Mouse (Mus musculus): ENCODE data around the gene Rtl10. TPM values are rescaled to one million over a fixed set of nuclear protein-coding genes. Genes with fewer than 3 reads are reported as not detected.
A peak's percentile ranks its signal among the peaks of the same experiment; 100 is the strongest.

Gene Rtl10
- polyA plus RNA-seq, 1 experiment: 11.5 TPM

DNA sequence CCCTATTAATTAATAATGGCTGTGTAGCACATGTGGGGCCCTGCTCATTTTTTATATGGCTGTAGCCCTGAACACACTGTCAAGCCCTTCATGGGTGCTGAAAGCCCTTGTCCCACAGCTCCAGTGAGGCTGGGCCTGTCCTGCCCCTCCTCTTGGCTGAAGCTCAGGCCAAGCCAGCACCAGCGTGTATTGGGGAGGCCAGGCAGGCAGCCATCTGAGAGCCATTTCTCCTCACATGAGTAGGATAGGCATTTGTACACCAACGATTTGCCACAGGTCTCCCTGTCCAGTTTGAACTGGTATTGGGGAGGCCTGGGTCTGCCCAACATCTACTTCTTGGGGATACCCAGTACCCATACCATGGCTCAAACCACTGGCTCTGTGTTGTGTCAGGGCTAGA is 24.7 kb upstream of the Rtl10 start:
- Histone ChIP-seq H3K36me3 (ENCODE audit: control insufficient read depth, insufficient read depth, low read length, poor library complexity, severe bottlenecking) (no peaks in the 10 kb centered on the region), H3K27me3 (ENCODE audit: control insufficient read depth, insufficient read depth, low read length, poor library complexity, severe bottlenecking) (no peaks in the 10 kb centered on the region), H3K27ac (ENCODE audit: insufficient read depth, low read length) (no peak overlapping the region), H3K9me3 (replicated peaks; ENCODE audit: control insufficient read depth, insufficient read depth, low read length, poor library complexity, severe bottlenecking) (no peaks in the 10 kb centered on the region), H3K4me1 (ENCODE audit: control insufficient read depth, insufficient read depth, low read length) (peaks cover 2% of the 10 kb centered on the region), H3K4me3 (ENCODE audit: low read depth, low read length) (no peak overlapping the region), H3K9ac (ENCODE audit: low read depth, poor library complexity, severe bottlenecking) (no peak overlapping the region)
- TF ChIP-seq POLR2A (IDR thresholded peaks at IDR 0.05; ENCODE audit: insufficient read depth, low read length) (no peak), CTCF (IDR thresholded peaks at IDR 0.05; ENCODE audit: low read depth, low read length) (no peak), EP300 (IDR thresholded peaks at IDR 0.05; ENCODE audit: insufficient read depth, low read depth, low read length) (no peak)

DNA sequence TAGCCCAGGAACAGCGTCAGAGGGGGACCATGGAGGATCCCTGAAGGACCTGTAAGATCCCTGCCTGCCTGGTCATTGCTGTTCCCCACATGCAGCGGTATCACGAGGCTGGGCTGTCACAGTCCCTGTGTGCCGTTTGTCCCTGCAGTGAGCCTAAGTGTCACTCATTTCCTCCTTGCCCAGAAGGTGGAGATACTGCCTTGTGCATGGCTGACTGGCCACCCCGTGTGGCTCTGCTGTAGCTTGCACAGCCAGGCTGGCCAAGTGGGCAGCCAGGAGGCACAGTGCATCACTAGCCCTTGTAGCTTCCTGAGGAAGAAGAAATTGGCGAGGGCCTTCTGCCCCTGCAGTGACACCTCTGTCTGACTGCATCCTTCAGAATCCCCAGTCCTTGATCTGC is 20.7 kb upstream of the Rtl10 start:
- Histone ChIP-seq H3K36me3 (ENCODE audit: control insufficient read depth, insufficient read depth, low read length, poor library complexity, severe bottlenecking) (no peaks in the 10 kb centered on the region), H3K9me3 (replicated peaks; ENCODE audit: control insufficient read depth, insufficient read depth, low read length, poor library complexity, severe bottlenecking) (no peaks in the 10 kb centered on the region), H3K4me3 (ENCODE audit: low read depth, low read length) (no peak overlapping the region), H3K27me3 (ENCODE audit: control insufficient read depth, insufficient read depth, low read length, poor library complexity, severe bottlenecking) (no peaks in the 10 kb centered on the region), H3K9ac (ENCODE audit: low read depth, poor library complexity, severe bottlenecking) (no peak overlapping the region), H3K4me1 (ENCODE audit: control insufficient read depth, insufficient read depth, low read length) (peaks cover 6% of the 10 kb centered on the region), H3K27ac (ENCODE audit: insufficient read depth, low read length) (no peak overlapping the region)
- TF ChIP-seq POLR2A (IDR thresholded peaks at IDR 0.05; ENCODE audit: insufficient read depth, low read length): no peak
- TF ChIP-seq CTCF (IDR thresholded peaks at IDR 0.05; ENCODE audit: low read depth, low read length): no peak
- TF ChIP-seq EP300 (IDR thresholded peaks at IDR 0.05; ENCODE audit: insufficient read depth, low read depth, low read length): no peak

DNA sequence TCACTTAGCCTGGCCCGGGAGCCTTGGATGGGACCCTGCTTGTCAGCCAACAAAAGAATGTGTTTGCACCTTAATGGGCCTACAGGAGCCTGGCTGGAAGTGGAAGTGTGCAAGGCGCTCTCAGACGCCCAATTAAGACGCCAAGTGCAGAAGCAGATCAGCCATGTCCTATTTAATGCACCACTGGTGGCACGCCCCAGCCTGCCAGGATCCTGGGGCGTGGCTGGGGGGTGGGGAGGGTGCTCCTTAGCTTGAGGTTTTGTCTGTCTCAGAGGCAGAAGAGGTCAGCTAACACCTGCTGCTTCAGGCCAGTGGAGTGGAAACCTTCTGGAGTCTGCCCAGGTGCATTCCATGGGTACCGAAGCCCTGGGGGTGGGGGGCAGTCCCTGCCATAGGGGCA is 19.0 kb upstream of the Rtl10 start:
- H3K27me3 ChIP-seq (ENCODE audit: control insufficient read depth, insufficient read depth, low read length, poor library complexity, severe bottlenecking): no peaks in the 10 kb centered on the region
- TF ChIP-seq CTCF (IDR thresholded peaks at IDR 0.05; ENCODE audit: low read depth, low read length) (no peak), EP300 (IDR thresholded peaks at IDR 0.05; ENCODE audit: insufficient read depth, low read depth, low read length) (peak; percentile 78; the same call in 1 of the 2 replicates), POLR2A (IDR thresholded peaks at IDR 0.05; ENCODE audit: insufficient read depth, low read length) (no peak)
- no peak overlapping the region for H3K9ac ChIP-seq (ENCODE audit: low read depth, poor library complexity, severe bottlenecking)
- no peaks in the 10 kb centered on the region for H3K36me3 ChIP-seq (ENCODE audit: control insufficient read depth, insufficient read depth, low read length, poor library complexity, severe bottlenecking)
- H3K4me3 ChIP-seq (ENCODE audit: low read depth, low read length): no peak overlapping the region
- H3K27ac ChIP-seq (ENCODE audit: insufficient read depth, low read length): peak overlapping the region; percentile 46; the same call in 1 of the 2 replicates
- peaks cover 10% of the 10 kb centered on the region for H3K4me1 ChIP-seq (ENCODE audit: control insufficient read depth, insufficient read depth, low read length)
- no peaks in the 10 kb centered on the region for H3K9me3 ChIP-seq (replicated peaks; ENCODE audit: control insufficient read depth, insufficient read depth, low read length, poor library complexity, severe bottlenecking)

DNA sequence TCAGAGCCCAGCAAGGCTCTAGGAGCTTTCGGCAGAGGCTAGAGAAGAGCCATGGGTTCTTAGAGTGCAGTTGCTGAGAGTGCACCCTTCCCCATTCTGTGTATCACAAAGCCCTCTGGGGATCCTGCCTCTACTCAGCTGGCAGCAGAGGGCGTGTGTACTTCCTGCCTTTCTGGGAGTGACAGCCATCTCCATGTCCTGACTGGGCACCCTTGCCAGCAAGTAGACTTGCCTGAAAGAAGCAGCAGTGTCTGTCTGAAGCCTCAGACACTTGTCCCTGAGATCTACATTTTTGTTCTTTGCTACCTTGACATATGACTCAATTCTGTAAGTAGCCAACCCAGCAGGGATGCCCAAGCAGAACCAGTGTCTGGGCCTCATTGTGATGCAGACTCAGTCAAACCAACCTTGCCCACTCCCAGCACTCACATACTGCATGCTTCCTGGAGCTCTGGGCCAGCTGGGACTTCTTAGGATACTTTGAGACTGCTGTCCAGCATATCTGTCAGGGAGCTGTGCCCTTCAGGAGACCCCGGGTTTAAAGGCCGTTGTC is 17.7 kb upstream of the Rtl10 start:
- no peaks in the 10 kb centered on the region for H3K9me3 ChIP-seq (replicated peaks; ENCODE audit: control insufficient read depth, insufficient read depth, low read length, poor library complexity, severe bottlenecking)
- H3K36me3 ChIP-seq (ENCODE audit: control insufficient read depth, insufficient read depth, low read length, poor library complexity, severe bottlenecking): no peaks in the 10 kb centered on the region
- no peak overlapping the region for H3K4me3 ChIP-seq (ENCODE audit: low read depth, low read length)
- no peak for TF ChIP-seq EP300 (IDR thresholded peaks at IDR 0.05; ENCODE audit: insufficient read depth, low read depth, low read length)
- TF ChIP-seq POLR2A (IDR thresholded peaks at IDR 0.05; ENCODE audit: insufficient read depth, low read length): no peak
- no peak for TF ChIP-seq CTCF (IDR thresholded peaks at IDR 0.05; ENCODE audit: low read depth, low read length)
- no peaks in the 10 kb centered on the region for H3K27me3 ChIP-seq (ENCODE audit: control insufficient read depth, insufficient read depth, low read length, poor library complexity, severe bottlenecking)
- H3K9ac ChIP-seq (ENCODE audit: low read depth, poor library complexity, severe bottlenecking): no peak overlapping the region
- no peak overlapping the region for H3K27ac ChIP-seq (ENCODE audit: insufficient read depth, low read length)
- H3K4me1 ChIP-seq (ENCODE audit: control insufficient read depth, insufficient read depth, low read length): peaks cover 11% of the 10 kb centered on the region

DNA sequence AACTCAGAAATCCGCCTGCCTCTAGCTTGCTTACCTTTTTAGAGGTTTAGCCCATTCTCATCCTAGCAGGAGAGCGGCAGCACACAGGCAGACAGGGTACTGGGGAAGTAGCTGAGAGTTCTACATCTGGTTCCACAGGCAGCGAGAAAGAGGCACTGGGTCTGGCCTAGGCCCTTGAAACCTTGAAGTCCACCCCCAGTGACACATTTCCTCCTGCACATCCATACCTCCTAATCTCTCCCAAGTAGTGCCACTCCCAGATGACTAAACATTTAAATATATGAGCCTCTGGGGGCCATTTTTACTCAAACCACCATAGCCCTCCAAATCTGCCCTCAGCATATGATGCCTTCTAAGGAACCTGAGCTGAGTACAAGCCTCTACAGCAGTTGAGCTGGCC is 16.3 kb upstream of the Rtl10 start:
- Histone ChIP-seq H3K27ac (ENCODE audit: insufficient read depth, low read length) (no peak overlapping the region), H3K27me3 (ENCODE audit: control insufficient read depth, insufficient read depth, low read length, poor library complexity, severe bottlenecking) (no peaks in the 10 kb centered on the region), H3K4me3 (ENCODE audit: low read depth, low read length) (no peak overlapping the region), H3K36me3 (ENCODE audit: control insufficient read depth, insufficient read depth, low read length, poor library complexity, severe bottlenecking) (no peaks in the 10 kb centered on the region), H3K4me1 (ENCODE audit: control insufficient read depth, insufficient read depth, low read length) (peaks cover 11% of the 10 kb centered on the region), H3K9me3 (replicated peaks; ENCODE audit: control insufficient read depth, insufficient read depth, low read length, poor library complexity, severe bottlenecking) (no peaks in the 10 kb centered on the region), H3K9ac (ENCODE audit: low read depth, poor library complexity, severe bottlenecking) (no peak overlapping the region)
- TF ChIP-seq POLR2A (IDR thresholded peaks at IDR 0.05; ENCODE audit: insufficient read depth, low read length) (no peak), CTCF (IDR thresholded peaks at IDR 0.05; ENCODE audit: low read depth, low read length) (no peak), EP300 (IDR thresholded peaks at IDR 0.05; ENCODE audit: insufficient read depth, low read depth, low read length) (no peak)

DNA sequence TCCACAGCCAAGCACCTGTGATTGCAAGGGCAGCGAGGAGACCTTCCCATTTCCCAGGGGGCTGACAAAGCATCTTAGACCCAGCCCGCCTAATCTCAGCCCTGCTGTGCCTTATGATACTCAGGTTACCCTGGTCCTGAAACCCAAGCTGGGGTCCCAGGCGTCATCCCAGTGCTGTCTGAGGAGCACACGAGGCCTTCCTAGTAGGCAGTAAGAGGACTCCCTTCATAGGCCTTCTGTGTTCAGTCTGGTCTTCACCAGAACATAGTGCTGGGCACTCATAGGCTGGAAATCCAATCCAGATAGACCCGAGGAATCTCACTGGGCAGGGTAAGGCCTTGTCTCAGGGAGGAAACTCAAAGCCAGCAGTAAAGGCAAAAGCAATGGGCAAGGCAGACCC is 14.9 kb upstream of the Rtl10 start:
- Histone ChIP-seq H3K27me3 (ENCODE audit: control insufficient read depth, insufficient read depth, low read length, poor library complexity, severe bottlenecking) (no peaks in the 10 kb centered on the region), H3K4me3 (ENCODE audit: low read depth, low read length) (no peak overlapping the region)
- TF ChIP-seq CTCF (IDR thresholded peaks at IDR 0.05; ENCODE audit: low read depth, low read length) (no peak), POLR2A (IDR thresholded peaks at IDR 0.05; ENCODE audit: insufficient read depth, low read length) (no peak), EP300 (IDR thresholded peaks at IDR 0.05; ENCODE audit: insufficient read depth, low read depth, low read length) (no peak)

More for the DNA sequence above, 14.9 kb upstream of the Rtl10 start:
- Histone ChIP-seq H3K4me1 (ENCODE audit: control insufficient read depth, insufficient read depth, low read length) (peaks cover 11% of the 10 kb centered on the region), H3K9ac (ENCODE audit: low read depth, poor library complexity, severe bottlenecking) (no peak overlapping the region), H3K36me3 (ENCODE audit: control insufficient read depth, insufficient read depth, low read length, poor library complexity, severe bottlenecking) (no peaks in the 10 kb centered on the region), H3K27ac (ENCODE audit: insufficient read depth, low read length) (no peak overlapping the region), H3K9me3 (replicated peaks; ENCODE audit: control insufficient read depth, insufficient read depth, low read length, poor library complexity, severe bottlenecking) (no peaks in the 10 kb centered on the region)
